Mouse (Mus musculus) kidney, postnatal 0 days (tissue): ENCODE results near the gene Nxpe4. TPM values are rescaled to one million over a fixed set of nuclear protein-coding genes. Genes with fewer than 3 reads are reported as not detected.

Source experiments
- ATAC-seq: fragments of 200-750 bp; cut with Nextera tagmentation; replicated peaks from 2 replicates; pipeline ENCODE4 v1.8.0; 2017; ENCODE audit warnings: low read depth, moderate number of reproducible peaks, moderate TSS enrichment, moderate library complexity; ENCODE audit not compliant: low FRiP score
- DNase-seq: peaks from one replicate; pipeline ENCODE4 v3.0.0-alpha.2; 2016; ENCODE audit warnings: low spot score
- H3K27ac ChIP-seq: fragments of 300-500 bp; sonication (generic); 2 replicates; pipeline ENCODE4 v1.5.1; 2014; ENCODE audit warnings: mild to moderate bottlenecking
- H3K27me3 ChIP-seq: fragments of 300-500 bp; sonication (generic); 2 replicates; pipeline ENCODE4 v1.6.1; 2014; ENCODE audit warnings: low read length, mixed read lengths; ENCODE audit not compliant: insufficient read depth
- H3K36me3 ChIP-seq: fragments of 300-500 bp; sonication (generic); 2 replicates; pipeline ENCODE4 v1.6.1; 2014; ENCODE audit warnings: low read length, mixed read lengths; ENCODE audit not compliant: insufficient read depth
- H3K4me1 ChIP-seq: fragments of 300-500 bp; sonication (generic); replicated peaks from 2 replicates; pipeline ENCODE4 v1.6.1; 2014; ENCODE audit warnings: antibody characterized with exemption, low read length, mixed read lengths; ENCODE audit not compliant: insufficient read depth
- H3K4me2 ChIP-seq: fragments of 300-500 bp; sonication (generic); 2 replicates; pipeline ENCODE4 v1.6.1; 2014; ENCODE audit warnings: mild to moderate bottlenecking, low read length, moderate library complexity, mixed read lengths
- H3K4me3 ChIP-seq: fragments of 300-500 bp; sonication (generic); replicated peaks from 2 replicates; pipeline ENCODE4 v1.5.1; 2014; ENCODE audit warnings: low read depth, low read length
- H3K9ac ChIP-seq: fragments of 300-500 bp; sonication (generic); 2 replicates; pipeline ENCODE4 v1.6.1; 2014; ENCODE audit warnings: low read depth, low read length
- H3K9me3 ChIP-seq: fragments of 300-500 bp; sonication (generic); replicated peaks from 2 replicates; pipeline ENCODE4 v1.6.1; 2016; ENCODE audit warnings: low read length, inconsistent platforms, mixed read lengths
- CTCF ChIP-seq: IDR thresholded peaks from 2 replicates; pipeline ENCODE4 v1.5.1; 2016; ENCODE audit warnings: antibody characterized with exemption, low read depth, mild to moderate bottlenecking, moderate library complexity
- WGBS: fragments of 180-500 bp; shearing (Covaris S2); extraction: QIAGEN DNeasy Blood & Tissue Kit; methylation state at CpG from one replicate; pipeline ENCODE4 v1.1.7; 2014; 5-methylcytosine and 5-hydroxymethylcytosine counted together
- polyA plus RNA-seq: library from polyadenylated mRNA; unstranded; fragments of >200 nt; fragmentation: Nextera tagmentation; extraction: Ambion mirVana; gene quantifications from 2 replicates; pipeline ENCODE4 v1.2.1, GENCODE M21; 2015

Gene Nxpe4
- polyA plus RNA-seq, 1 experiment from 2014 or later = 8.9 TPM

- no peaks in the 10 kb centered on the region for H3K4me1 ChIP-seq
- no peaks in the 10 kb centered on the region for H3K9me3 ChIP-seq
- no peaks in the 10 kb centered on the region for H3K27me3 ChIP-seq
- H3K9ac ChIP-seq = no peak overlapping the region
- DNase-seq (no peak), ATAC-seq (no peak)
- WGBS = 40% methylated on average over 4 of the region's 4 CpGs
- H3K36me3 ChIP-seq = no peaks in the 10 kb centered on the region
- no peak overlapping the region for H3K4me3 ChIP-seq
- H3K27ac ChIP-seq = no peak overlapping the region
- H3K4me2 ChIP-seq = no peak overlapping the region
- no peak for TF ChIP-seq CTCF
Observed at GRCm38 (mm10) chr9:48388451-48388850, 226.6 kb downstream of the Nxpe4 start.

GRCm38 (mm10) chr9:48389983-48390382 lies 228.2 kb downstream of the Nxpe4 start:
- H3K4me1 ChIP-seq = no peaks in the 10 kb centered on the region
- no peaks in the 10 kb centered on the region for H3K27me3 ChIP-seq
- H3K36me3 ChIP-seq = no peaks in the 10 kb centered on the region
- no peak for ATAC-seq
- H3K4me2 ChIP-seq = no peak overlapping the region
- 40% methylated on average over 3 of the region's 3 CpGs for WGBS
- no peak for TF ChIP-seq CTCF
- no peak overlapping the region for H3K4me3 ChIP-seq
- no peaks in the 10 kb centered on the region for H3K9me3 ChIP-seq
- no peak overlapping the region for H3K9ac ChIP-seq
- no peak for DNase-seq
- H3K27ac ChIP-seq = no peak overlapping the region

GRCm38 (mm10) chr9:48403590-48404209 lies 241.9 kb downstream of the Nxpe4 start:
- Histone ChIP-seq H3K9ac (no peak overlapping the region), H3K4me2 (no peak overlapping the region), H3K9me3 (no peaks in the 10 kb centered on the region), H3K4me1 (no peaks in the 10 kb centered on the region), H3K4me3 (no peak overlapping the region), H3K27me3 (no peaks in the 10 kb centered on the region), H3K36me3 (no peaks in the 10 kb centered on the region), H3K27ac (no peak overlapping the region)
- ATAC-seq (no peak), DNase-seq (no peak)
- 95% methylated on average over 10 of the region's 10 CpGs for WGBS
- no peak for TF ChIP-seq CTCF

DNA sequence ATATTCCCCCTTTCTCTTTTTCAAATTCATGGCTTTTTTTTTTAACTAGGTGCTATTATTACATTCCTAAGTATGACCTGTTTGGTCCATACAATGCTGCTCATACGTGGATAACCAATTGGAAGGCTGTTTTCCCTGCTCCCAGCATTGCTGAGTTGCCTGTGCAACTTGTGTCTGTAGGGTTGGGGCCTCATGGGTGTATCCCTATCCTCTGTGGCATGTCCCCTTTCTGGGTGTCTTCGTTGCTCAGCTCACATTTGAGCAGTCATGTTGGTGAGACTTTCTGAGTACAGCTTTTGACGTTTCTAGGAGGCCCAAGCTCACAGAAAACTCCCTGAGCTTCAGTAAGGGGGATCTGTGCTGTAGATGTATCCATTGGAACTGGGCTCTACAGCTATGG lies 242.9 kb downstream of the Nxpe4 start:
- H3K4me2 ChIP-seq = no peak overlapping the region
- TF ChIP-seq CTCF = no peak
- no peaks in the 10 kb centered on the region for H3K9me3 ChIP-seq
- no peak overlapping the region for H3K4me3 ChIP-seq
- H3K27ac ChIP-seq = no peak overlapping the region
- no peaks in the 10 kb centered on the region for H3K27me3 ChIP-seq
- no peaks in the 10 kb centered on the region for H3K4me1 ChIP-seq
- no peak overlapping the region for H3K9ac ChIP-seq
- 59% methylated on average over 3 of the region's 3 CpGs for WGBS
- no peak for ATAC-seq
- no peaks in the 10 kb centered on the region for H3K36me3 ChIP-seq
- no peak for DNase-seq

- Histone ChIP-seq H3K27me3 (no peaks in the 10 kb centered on the region), H3K36me3 (no peaks in the 10 kb centered on the region), H3K27ac (no peak overlapping the region), H3K9me3 (no peaks in the 10 kb centered on the region), H3K9ac (no peak overlapping the region), H3K4me2 (no peak overlapping the region), H3K4me3 (no peak overlapping the region), H3K4me1 (no peaks in the 10 kb centered on the region)
- DNase-seq = no peak
- TF ChIP-seq CTCF = no peak
- no peak for ATAC-seq
- WGBS = 67% methylated on average over 10 of the region's 10 CpGs
Observed at GRCm38 (mm10) chr9:48407549-48408327, 245.9 kb downstream of the Nxpe4 start.

GRCm38 (mm10) chr9:48410217-48411035 lies 248.6 kb downstream of the Nxpe4 start:
- WGBS = 71% methylated on average over 6 of the region's 6 CpGs
- no peaks in the 10 kb centered on the region for H3K27me3 ChIP-seq

More at GRCm38 (mm10) chr9:48410217-48411035, 248.6 kb downstream of the Nxpe4 start:
- H3K9ac ChIP-seq = no peak overlapping the region
- no peak overlapping the region for H3K4me2 ChIP-seq
- DNase-seq (no peak), ATAC-seq (no peak)
- no peaks in the 10 kb centered on the region for H3K36me3 ChIP-seq
- no peaks in the 10 kb centered on the region for H3K9me3 ChIP-seq
- TF ChIP-seq CTCF = no peak
- no peak overlapping the region for H3K27ac ChIP-seq
- H3K4me3 ChIP-seq = no peak overlapping the region
- H3K4me1 ChIP-seq = no peaks in the 10 kb centered on the region
